Mouse (Mus musculus) thymus, postnatal 36 days (tissue): ENCODE data around the gene Ccdc36.
A peak's percentile ranks its signal among the peaks of the same experiment; 100 is the strongest.

Experiments used
- DNase-seq, 2 experiments: peaks; one replicate each; pipeline ENCODE4 v3.0.0; 2022; ENCODE audit warnings: mixed read lengths in 2 of 2

The Ccdc36 gene

DNA sequence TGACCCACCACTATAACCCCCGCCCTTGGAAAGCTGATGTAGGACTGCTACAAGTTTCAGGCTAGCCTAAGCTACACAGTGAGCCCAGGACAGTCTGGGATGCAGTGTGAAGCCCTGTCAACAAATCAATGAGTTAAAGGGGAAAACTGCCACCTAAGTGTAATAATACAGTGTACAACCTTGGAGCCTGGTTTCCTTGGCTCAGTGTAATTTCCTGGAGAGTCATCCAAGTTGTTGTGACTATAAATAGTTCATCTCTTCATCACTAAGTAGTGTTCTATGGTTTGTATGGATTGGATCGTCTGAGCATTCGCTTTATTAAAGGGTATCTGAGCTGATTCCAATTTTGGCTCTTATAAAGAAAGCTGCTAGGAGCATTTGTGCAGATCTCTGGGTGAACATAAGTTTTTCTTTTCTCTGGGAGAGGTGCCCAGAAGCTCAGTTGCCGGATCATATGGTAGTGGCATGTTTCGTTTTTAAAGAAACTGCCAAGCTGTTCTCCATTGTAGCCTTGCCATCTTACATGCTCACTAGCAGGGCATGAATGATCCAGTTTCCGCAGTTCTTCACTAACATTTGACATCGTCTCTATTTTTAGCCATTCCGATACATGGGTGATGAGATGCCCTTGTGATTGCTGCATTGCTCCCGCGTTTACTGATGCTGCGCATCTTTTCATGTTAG, 13.1 kb upstream of the Ccdc36 start:
- no peak for DNase-seq

DNA sequence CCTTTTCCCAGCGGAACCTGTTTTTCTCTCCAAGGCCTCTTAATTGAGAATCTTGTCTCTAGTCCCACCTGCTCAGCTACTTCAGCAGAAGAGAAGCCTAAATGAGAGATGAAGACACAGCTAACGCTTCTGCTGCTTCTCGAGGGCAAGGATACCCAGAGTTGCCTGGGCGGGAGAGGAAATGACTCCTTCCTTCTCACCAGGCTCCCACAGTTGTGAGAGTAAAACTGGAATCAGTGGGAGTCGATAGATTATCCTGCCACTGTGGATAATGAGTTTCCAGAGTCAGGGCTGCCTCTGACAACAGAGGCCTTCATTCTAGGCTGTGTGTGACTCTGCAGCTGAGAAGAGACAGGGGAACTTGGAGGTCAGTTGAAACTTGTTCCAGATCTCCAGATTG, 12.2 kb upstream of the Ccdc36 start:
- no peak for DNase-seq

DNA sequence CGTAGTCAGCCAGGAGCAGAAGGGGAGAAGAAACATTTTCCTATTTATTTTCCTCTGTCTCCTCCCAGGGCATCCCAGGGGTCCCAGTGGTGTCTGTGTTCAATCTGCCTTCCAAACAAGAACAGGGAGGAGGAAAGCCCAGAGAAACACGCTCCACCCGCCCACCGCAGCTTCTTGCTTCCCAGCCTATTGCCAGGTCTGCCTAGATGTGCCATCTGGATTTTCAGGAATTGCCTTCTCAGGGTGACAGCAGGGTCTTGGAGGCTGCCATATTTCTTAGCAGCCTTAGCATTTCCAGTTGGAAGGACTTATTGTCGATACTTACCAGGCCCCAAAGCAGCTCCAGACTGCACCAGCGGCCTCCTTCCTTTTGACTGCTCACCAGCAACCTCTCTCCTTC, 10.9 kb upstream of the Ccdc36 start:
- no peak for DNase-seq

DNA sequence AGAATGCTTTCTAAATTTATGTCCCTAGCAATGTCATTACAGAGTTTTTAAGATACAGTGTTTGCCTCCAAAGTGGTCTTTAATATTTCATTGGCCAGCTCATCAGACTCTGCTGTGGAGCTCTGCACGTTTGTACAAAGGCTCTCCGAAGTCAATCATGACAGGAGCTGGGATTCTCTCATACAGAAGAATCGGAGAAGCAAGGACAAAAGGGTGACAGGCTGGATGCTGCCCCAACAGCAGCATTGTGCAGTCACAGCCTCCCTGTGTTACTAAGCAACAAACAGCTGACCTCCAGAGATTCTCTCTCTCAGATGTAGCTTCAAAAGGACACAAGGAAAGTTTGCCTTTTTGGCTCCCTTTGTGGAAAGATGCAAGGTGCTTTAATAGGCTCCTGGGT, 7.9 kb upstream of the Ccdc36 start, which contains the start of gene BC048562:
Gene BC048562 (plus strand): TSS at position 301 of the 400 bp plus-strand sequence.
- DNase-seq = no peak

DNA sequence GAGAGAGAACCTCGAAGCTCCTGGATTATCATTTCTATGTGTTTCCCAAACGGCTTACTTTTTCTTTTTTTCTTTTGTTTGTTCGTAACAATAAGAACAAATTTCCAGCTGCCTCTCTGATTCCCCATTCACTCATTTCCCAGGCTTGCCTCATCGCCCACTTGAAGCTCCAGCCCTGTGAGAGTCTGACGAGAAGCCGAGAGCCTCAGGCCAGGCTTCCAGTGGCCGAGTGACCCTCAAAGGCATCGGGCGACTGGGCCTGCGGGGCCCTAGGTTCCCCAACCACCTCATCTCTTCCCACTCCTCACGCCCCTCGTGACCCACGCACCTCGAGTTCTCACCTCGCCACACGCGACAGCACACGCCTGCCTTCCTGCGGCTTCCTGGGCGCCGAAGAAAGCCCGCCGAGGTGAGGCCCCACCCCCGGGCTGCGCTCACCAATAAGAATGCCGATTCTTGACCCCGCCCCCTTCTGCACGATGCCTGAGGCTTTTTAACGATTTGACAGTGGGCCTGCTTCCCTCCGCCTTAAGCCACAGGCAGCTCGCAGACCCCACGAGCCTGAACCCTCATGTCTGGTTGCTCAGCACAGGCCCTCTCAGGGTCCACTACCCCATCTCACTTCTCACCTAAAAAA, 3.3 kb upstream of the Ccdc36 start:
- DNase-seq = no peak

DNA sequence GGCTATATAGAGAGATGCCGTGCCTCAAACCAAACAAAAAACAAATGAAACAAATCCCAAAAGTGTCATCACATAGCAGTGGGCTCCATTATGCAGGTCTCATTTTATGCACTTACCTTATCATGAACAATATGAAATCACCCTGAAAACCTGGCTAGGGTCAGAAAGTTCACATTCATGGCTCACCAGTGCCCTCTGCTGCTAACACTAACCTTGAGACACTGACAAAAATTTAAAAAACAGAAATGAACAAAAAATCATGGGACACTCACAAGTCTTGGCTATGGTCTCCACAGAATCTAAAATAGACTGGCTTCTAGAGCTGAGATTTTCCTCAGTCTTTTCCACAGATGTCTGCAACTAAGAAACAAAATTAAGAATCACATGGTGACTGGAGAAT, 16.1 kb downstream of the Ccdc36 start:
- DNase-seq = peak in 1 of 2 experiments; percentile 7

DNA sequence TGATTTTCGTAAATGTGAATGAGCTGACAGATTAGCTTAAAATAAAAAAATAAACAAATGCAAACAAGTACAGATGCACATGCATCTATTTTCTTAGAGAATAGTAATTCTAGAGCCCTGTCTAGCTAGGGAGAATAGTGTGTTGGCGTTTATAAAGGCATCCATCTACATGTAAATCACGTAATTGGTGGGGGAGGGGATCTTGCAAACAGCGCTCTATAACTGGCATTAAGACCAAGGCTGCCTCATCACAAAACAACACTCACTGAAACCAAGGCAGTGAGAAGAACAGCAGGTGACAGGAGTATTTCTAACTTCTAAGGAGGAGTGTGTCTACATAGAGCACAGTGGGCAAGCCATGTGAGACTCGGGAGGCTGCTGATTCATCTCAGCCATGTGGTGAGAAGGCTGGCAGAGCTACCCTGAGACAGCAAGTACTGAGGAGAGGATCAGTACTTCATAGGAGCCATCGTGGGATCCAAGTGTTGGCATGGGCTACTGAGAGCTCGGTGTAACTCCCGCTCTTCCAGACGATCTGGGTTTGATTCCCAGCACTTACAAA, 16.8 kb downstream of the Ccdc36 start:
- DNase-seq = no peak

DNA sequence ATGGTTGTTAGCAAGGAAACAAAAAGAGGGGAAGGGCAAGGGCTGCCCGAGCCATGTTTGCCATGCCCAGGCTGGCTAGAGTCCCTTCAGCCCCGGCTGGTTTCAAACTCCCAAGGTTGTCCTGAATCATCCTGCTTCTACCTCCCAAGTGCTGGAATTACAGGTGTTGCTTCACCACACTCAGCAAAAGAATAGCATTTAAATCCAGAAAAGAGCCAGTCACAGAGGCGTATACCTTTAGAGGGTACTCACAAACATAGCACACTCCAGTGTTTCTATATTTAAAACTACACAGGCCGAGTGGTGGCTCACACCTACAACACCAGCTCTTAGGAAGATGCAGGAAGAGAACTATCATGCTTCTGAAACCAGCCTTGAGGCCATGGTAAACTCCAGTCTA, 18.7 kb downstream of the Ccdc36 start:
- no peak for DNase-seq

DNA sequence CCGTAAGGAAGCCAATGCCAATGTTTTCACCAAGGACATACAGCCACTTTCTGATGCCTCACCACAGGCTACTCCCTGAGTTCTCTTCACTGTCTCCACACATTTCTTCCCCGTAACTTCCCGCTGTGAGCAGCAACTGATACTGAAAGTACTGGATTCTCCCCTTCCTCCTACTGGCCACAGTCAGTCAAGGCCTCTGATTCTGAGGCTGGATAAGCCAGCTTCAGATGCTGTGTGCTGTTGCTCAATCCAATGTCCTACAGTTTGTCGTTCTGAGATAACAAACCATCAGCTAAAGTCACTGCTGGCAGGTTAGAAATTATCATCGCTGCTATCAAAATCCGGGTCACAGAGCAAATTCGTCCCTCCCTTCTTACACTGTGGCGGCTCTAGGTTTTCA, 23.8 kb downstream of the Ccdc36 start:
- DNase-seq = no peak

DNA sequence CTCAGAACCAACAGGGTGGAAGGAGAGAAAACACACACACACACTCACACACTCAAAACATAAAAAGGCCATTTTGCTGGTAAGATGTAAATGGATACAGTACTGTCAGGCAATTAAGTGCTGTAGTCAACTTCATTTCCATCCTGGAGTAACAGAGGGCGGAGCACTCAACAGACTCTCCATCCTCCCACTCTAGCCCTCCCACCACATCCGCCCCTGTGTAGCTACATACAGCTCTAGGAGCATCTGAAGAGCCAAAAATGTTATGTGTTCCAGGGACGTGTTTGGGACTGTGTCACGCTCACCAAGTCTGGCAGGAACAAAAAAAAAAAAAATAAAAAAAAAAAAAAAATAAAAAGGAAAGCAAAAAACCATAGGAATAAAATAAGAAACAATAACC, 25.2 kb downstream of the Ccdc36 start:
- DNase-seq = no peak

DNA sequence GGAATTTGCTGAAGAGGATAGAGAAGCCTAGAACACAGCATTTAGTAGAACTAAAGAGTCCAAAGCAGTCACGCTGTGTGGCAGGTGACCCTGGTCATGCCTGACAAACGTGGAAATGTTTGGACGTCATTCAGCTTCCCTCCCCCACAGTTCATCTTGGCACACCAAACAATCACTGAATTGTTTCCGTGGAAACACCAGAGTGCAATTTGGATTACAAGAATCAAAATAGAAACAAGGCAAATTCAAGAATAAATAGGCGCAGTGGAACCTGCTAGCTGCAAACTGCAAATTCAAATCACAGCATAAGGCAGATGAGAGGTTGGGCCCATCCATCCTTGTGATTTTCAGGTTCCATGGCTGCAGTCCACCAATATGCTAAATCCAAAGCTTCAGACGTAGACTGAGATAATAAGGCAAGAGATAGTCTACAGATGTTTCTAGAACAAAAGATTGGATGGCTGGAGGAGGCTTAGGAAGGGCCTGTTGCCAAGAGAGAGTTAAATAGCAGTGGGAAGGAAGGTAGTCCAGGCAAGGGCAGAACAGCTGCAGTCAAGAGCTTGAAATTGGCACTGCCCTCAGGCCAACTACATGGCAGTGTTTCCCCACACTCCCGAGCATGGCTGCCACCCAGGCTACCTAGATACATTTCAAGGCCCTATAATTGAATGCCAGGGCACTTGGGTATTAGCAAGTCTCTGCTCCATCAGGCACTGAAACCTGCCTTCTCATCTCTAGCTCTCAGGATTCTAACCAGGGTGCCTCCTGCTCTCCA, 26.9 kb downstream of the Ccdc36 start:
- no peak for DNase-seq

DNA sequence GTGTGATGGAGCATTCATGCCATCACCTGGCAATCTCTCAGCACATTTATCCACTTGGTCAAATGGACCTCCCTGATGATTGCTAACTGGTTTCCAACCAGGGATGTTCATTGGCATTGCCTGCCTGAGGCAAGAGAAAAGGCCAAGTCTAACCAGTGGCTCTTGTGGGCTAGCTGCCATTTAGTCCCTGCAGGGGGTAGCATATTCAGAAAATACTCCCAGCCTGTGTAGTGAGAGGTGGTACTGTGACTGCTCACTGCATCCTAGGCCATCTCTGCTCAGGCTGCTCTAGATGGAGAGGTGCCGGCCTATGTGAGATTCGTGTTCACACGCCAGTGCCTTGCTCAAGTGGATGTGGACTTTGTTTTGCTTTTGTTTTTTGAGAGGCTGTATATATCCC, 30.0 kb downstream of the Ccdc36 start:
- no peak for DNase-seq

DNA sequence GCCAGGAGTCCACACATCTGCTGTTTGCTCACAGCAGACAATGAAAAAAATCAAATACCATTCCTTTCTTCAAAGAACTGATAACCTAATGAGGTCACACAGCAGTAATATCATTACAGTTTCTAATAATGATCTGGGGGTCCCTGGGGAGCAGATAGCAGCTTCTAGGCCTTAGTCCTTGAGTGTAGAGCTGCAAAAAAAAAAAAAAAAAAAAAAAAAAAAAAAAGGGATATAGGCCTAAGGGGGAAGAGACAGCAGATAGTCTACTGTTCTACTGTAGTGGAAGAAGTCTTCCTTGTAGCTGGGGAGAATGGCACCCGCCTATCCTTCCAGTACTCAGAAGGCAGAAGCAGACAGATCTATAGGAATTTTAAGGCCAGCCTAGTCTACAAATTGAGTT, 32.9 kb downstream of the Ccdc36 start:
- no peak for DNase-seq

DNA sequence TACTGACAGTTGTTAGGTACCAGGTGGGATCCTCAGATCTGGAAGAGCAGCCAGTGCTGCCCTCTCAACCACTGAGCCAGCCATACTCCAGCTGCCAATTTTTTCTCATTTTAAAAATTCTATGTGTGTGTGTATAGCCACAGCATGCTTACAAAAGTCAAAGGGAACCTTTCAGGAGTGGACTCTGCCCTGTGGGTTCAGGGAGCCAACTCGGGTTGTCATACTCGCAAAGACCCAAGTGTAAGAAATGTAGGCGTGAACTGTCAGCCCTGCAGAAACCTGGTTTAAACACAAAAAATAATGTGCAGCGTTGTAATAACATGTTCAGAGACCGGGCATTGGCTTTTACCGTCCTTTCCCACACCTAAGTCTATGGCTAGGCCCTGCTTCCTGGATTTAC, 34.1 kb downstream of the Ccdc36 start:
- DNase-seq = no peak

DNA sequence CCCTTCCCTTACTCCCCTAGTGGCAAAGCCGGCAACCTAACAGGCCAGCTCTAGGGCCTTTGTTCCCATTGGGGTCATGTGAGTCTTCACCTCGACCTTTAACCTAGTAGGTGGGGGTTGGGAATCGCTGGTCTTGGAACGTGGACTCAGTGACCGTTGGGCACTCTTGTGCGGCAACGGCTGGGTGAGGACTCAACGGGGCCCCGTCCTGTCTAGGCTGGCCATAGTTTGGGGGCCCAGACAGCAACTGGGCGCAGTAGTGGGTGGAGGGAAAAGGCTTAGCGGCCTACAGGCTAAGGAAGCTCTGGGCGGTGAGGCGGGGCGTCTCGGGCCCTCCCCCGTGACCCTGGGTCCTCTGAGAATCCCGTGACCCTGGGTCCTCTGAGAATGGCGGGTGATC, 35.6 kb downstream of the Ccdc36 start, which contains the start of gene 1700102P08Rik:
Gene 1700102P08Rik (plus strand): TSS at position 130 of the 400 bp plus-strand sequence.
- DNase-seq = no peak

DNA sequence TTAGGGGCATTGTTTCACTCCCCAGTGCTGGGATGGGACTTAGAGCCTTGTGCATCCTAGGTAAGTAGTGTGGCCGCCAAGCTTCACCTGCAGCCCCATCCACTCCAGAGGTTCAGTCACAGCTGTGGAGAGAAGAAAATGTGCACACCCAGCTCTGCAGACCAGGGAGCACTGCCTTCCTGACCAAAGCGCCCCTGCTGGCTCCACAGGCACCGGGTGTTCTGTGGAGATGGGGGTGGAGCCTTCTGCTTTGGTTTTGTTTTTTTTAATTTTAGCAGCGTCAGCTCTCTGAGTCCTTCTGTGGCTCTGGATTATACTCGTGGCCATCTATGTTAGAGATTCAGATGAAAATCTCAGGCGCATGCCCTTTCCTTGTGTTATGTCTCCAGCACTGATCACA, 39.1 kb downstream of the Ccdc36 start:
- no peak for DNase-seq

DNA sequence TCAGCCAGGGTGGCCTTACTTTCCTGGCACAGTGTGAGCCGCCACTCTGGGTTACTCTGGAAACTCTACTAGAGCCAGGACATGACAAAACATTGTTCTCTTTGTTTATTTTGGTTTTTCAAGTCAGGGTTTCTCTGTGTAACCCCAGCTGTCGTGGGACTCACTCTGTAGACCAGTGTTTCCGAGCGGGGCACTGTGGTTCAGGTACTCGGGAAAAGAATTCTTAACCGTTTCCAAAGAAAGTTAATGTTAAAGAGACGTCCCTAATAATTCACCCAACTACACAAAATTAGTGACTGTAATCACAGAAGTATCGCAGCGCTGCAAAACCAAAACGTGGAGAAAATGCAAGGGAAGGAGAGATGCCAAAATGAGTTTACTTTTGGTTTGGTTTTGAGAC, 39.7 kb downstream of the Ccdc36 start:
- no peak for DNase-seq

DNA sequence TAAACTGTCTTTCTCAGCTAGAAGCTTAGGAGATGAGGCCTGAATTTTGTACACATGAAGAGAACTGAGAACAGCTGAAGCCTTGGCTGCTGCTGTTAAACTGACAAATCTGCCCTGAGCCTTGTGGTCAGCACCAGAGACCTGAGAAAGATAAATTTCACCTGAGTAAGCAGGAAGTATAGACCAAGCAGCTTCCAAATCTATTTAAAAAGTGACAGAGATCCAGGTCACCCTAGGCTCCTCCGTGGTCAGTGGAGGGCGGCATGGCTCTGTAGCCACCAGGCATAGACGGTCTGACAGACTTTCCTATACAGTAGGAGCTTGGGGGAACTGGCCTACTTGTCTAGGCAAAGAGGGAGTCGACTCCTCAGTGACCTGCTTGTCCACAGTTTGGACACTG, 41.5 kb downstream of the Ccdc36 start:
- DNase-seq = no peak

DNA sequence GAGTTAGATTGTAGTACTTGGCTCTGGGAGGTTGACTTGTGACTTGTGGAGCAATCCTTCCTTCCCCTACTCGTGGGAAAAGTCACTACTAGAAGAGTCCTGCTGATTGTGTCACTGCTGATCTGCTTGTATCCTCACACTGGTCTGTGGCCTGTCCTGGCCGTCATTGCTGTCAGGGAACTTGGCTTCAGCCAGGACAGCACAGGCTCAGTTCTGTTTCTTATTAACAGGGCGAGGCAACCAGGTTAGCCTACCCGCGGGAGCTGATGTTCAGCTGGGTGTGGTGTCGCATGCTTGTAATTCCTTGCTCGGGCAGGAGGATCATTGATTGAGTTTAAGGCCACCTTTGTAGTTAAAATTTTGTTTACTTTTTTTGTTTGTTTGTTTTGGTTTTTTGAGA, 43.3 kb downstream of the Ccdc36 start:
- no peak for DNase-seq

DNA sequence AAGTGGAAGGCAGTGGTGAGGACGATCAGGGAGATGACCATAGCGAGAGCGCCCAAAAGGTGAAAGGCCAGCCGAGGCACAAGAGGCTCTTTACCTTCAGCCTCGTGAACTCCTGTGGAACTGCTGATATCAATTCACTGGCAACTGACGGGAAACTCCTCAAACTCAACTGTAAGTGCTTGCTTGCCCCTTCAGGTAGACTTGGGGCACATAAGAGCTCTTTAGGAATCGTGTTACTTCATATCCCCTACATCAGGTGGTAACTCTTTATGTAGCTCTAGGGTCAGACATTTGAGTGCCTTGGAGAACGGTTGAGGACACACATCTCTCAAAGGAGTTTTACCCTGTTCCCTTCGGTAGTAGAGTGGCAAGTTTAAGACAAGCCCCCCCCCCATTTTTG, 46.9 kb downstream of the Ccdc36 start:
- DNase-seq = no peak

DNA sequence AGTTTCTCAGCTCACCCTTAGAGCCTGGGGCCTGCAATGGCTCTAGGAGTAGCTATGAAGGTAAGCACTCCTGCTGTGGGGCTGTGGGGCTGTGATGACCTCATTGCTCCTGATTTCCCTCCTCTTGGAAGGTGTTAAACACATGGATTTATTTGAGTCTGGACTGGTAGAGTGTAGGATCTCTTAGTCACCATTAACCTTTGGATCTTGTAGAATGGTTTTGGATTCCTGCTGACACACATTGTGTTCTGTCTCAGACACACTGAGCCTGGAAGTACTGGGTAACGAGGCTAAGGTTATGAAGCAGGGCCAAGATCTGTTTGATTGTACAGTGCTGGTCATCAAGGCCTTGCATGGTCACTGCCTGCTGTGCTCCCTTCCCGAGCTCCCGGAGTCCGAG, 49.0 kb downstream of the Ccdc36 start:
- no peak for DNase-seq

DNA sequence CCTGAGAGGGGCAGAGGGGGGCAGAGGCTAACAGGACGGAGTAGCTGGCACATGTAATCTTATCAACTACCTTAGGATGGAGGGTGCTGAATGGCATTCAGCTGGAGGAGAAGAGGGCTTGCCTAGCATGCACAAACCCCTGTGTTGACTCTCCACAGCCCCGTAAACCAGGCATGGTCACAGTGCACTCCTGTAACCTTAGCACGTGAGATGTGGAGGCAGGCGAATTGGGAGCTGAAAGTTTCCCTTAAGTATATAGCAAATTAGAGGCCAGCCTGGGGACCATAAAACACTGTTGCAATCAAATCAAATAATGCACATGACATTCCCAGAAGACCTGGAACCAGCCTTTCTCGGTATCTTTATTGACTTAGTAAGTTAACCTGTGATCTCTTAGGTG, 49.5 kb downstream of the Ccdc36 start:
- DNase-seq = no peak

DNA sequence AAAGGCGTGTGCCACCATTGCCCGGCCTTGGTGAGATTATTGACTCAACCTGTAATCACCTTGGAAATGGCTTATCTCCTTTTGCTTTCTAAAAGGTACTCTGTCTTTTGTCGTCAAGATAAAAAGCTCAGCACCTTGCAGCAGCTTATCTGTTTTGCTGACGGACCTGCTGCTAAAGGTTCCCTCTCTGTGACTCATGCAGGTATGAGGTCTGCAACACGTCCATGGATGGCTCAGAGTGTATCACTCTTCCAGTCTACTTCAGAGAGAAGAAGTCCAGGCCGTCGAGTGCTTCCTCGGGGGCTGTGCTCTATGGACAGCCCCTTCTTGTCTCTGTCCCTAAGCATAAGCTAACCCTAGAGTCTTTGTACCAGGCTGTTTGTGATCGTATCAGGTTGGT, 50.0 kb downstream of the Ccdc36 start:
- DNase-seq = no peak
